Mouse (Mus musculus): ENCODE measurements at regions not wholly inside any gene's neighbourhood (a gene's known extent, or its start where the extent isn't known, plus 50 kb on each side); places are given as distances from the start of the nearest gene placed in this dataset.

GRCm38 (mm10) chr14:48051971-48052370 lies 68.7 kb upstream of the Peli2 start:
- no peak for ATAC-seq (replicated peaks; ENCODE audit: poor library complexity, severe bottlenecking)

GRCm38 (mm10) chr14:48052405-48052804 lies 68.2 kb upstream of the Peli2 start:
- ATAC-seq (replicated peaks; ENCODE audit: poor library complexity, severe bottlenecking), result no peak

GRCm38 (mm10) chr14:48053151-48053550 lies 67.5 kb upstream of the Peli2 start:
- ATAC-seq (replicated peaks; ENCODE audit: poor library complexity, severe bottlenecking), result no peak

- no peak for ATAC-seq (replicated peaks; ENCODE audit: poor library complexity, severe bottlenecking)
Measured at GRCm38 (mm10) chr14:48054719-48055118, 65.9 kb upstream of the Peli2 start.

- ATAC-seq (replicated peaks; ENCODE audit: poor library complexity, severe bottlenecking), result no peak
Measured at GRCm38 (mm10) chr14:48055861-48056260, 64.8 kb upstream of the Peli2 start.

GRCm38 (mm10) chr14:48058234-48058868 lies 62.3 kb upstream of the Peli2 start:
- ATAC-seq (replicated peaks; ENCODE audit: poor library complexity, severe bottlenecking), result no peak

GRCm38 (mm10) chr14:48059664-48060455 lies 60.8 kb upstream of the Peli2 start:
- ATAC-seq (replicated peaks; ENCODE audit: poor library complexity, severe bottlenecking), result no peak

GRCm38 (mm10) chr14:48068641-48069040 lies 52.0 kb upstream of the Peli2 start:
- no peak for ATAC-seq (replicated peaks; ENCODE audit: poor library complexity, severe bottlenecking)
